26 mouse cellular contexts compared by ENCODE assay signal in the genomic region with DNA sequence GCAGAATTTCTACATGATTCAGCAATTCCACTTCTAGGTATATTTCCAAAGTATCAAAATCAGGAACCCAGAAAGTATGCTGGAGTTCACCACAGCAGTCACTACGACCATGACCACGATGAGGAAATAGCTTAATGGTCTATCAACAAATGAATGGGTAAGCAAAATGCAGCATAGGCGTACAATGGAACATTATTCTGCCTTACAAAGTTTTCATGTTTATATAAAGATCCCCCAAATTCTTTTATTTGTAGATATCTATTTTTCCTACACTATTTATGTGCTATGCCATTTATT.
"Had no signal": no experiment of that assay in that cellular context is flagged by ENCODE, and none has a peak within 500 bp of the region (broad histone marks: within the 10 kb centered on the region; RNA-seq: fewer than 3 reads in every experiment).

No protein-coding gene starts in this region.

- H3K27ac ChIP-seq: left cerebral cortex, adult 2 months; limb, embryonic 10.5 days; limb, embryonic 12.5 days; limb, embryonic 13.5 days; limb, embryonic 15.5 days; liver, embryonic 12.5 days; liver, embryonic 13.5 days; liver, embryonic 14.5 days; liver, embryonic 15.5 days; lung, embryonic 15.5 days; macrophage; midbrain, embryonic 10.5 days; midbrain, embryonic 12.5 days; midbrain, embryonic 15.5 days; neural tube, embryonic 12.5 days had no signal

- H3K27me3 ChIP-seq: limb, embryonic 12.5 days; limb, embryonic 13.5 days; limb, embryonic 15.5 days; liver, embryonic 12.5 days; liver, embryonic 13.5 days; liver, embryonic 15.5 days; lung, embryonic 15.5 days; megakaryocyte, embryonic 14.5 days; midbrain, embryonic 12.5 days; midbrain, embryonic 15.5 days; neural tube, embryonic 12.5 days had no signal

- H3K9me3 ChIP-seq: limb, embryonic 10.5 days; limb, embryonic 12.5 days; limb, embryonic 15.5 days; liver, embryonic 13.5 days; liver, embryonic 15.5 days; lung, embryonic 15.5 days; midbrain, embryonic 10.5 days; midbrain, embryonic 12.5 days; midbrain, embryonic 15.5 days; neural tube, embryonic 12.5 days had no signal

- H3K4me3 ChIP-seq: left cerebral cortex, adult 2 months; limb, embryonic 10.5 days; limb, embryonic 12.5 days; limb, embryonic 13.5 days; limb, embryonic 15.5 days; liver, embryonic 12.5 days; liver, embryonic 13.5 days; liver, embryonic 15.5 days; lung, embryonic 15.5 days; megakaryocyte, embryonic 14.5 days; midbrain, embryonic 10.5 days; midbrain, embryonic 12.5 days; midbrain, embryonic 15.5 days; myocyte; neural tube, embryonic 12.5 days had no signal

- H3K4me1 ChIP-seq: limb, embryonic 10.5 days; limb, embryonic 12.5 days; limb, embryonic 13.5 days; limb, embryonic 15.5 days; megakaryocyte, embryonic 14.5 days; midbrain, embryonic 12.5 days; midbrain, embryonic 15.5 days; neural tube, embryonic 12.5 days had no signal

- DNase-seq: left cerebral cortex, postnatal 4 days; liver; lung, adult 2 months; lung, postnatal 14 days; midbrain, embryonic 14.5 days had no signal

- H3K36me3 ChIP-seq: limb, embryonic 10.5 days; limb, embryonic 12.5 days; limb, embryonic 13.5 days; limb, embryonic 15.5 days; liver, embryonic 12.5 days; liver, embryonic 13.5 days; liver, embryonic 15.5 days; lung, embryonic 15.5 days; midbrain, embryonic 10.5 days; midbrain, embryonic 12.5 days; midbrain, embryonic 15.5 days; neural tube, embryonic 12.5 days had no signal

- ATAC-seq: midbrain, embryonic 15.5 days; midbrain, embryonic 16.5 days had no signal

- H3K9ac ChIP-seq: limb, embryonic 12.5 days; limb, embryonic 13.5 days; limb, embryonic 15.5 days; liver, embryonic 12.5 days; liver, embryonic 13.5 days; liver, embryonic 14.5 days; liver, embryonic 15.5 days; liver, postnatal 0 days; lung, embryonic 14.5 days; lung, embryonic 15.5 days; midbrain, embryonic 12.5 days; midbrain, embryonic 15.5 days; neural tube, embryonic 12.5 days had no signal

- H3K4me2 ChIP-seq: limb, embryonic 12.5 days; limb, embryonic 13.5 days; limb, embryonic 15.5 days; liver, embryonic 11.5 days; liver, embryonic 12.5 days; liver, embryonic 13.5 days; liver, embryonic 15.5 days; lung, embryonic 14.5 days; lung, embryonic 15.5 days; midbrain, embryonic 12.5 days; midbrain, embryonic 15.5 days; neural tube, embryonic 12.5 days had no signal
